Mouse (Mus musculus): ENCODE measurements around the gene Adam11. TPM values are rescaled to one million over a fixed set of nuclear protein-coding genes. Genes with fewer than 3 reads are reported as not detected.

The Adam11 gene
- total RNA-seq, 2 experiments from 2014 or later, result 192 to 212 TPM

- Histone ChIP-seq H3K4me3 (peak overlapping the region; percentile 22), H3K27ac (peak overlapping the region; percentile 83)
- no peak; the same call in 1 of the 2 replicates for TF ChIP-seq CTCF (conservative IDR thresholded peaks at IDR 0.05)
- DNase-seq (ENCODE audit: low spot score in 2 of 2), result no peak
Observed at GRCm38 (mm10) chr11:102741129-102741950, 19.9 kb upstream of the Adam11 start.

DNA sequence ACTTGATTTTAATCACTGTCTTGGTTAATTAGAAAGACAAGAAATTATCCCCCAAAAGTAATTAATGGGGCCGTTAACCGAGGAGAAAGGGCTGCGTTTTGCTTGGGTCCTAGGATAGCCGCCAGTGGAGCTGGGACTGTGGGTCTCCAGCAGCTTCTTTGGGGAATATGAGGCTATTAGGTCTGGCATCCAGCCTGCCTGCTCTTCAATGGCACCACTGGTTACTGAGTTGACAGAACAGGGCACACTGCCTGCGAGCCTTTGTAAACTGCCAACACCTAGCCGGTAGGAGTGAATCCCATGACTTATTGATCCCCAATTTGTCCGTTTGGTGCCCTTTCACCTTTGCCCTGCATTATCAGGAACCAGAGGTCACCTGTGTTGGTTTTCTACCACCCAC lies 19.2 kb upstream of the Adam11 start:
- Histone ChIP-seq H3K4me3 (no peak overlapping the region), H3K27ac (peak overlapping the region; percentile 83)
- DNase-seq (ENCODE audit: low spot score in 2 of 2), result no peak
- no peak for TF ChIP-seq CTCF (conservative IDR thresholded peaks at IDR 0.05)

- DNase-seq (ENCODE audit: low spot score in 2 of 2), result no peak
- H3K4me3 ChIP-seq, result no peak overlapping the region
- TF ChIP-seq CTCF (conservative IDR thresholded peaks at IDR 0.05), result no peak
- H3K27ac ChIP-seq, result no peak overlapping the region
Observed at GRCm38 (mm10) chr11:102742843-102743242, 18.4 kb upstream of the Adam11 start.

DNA sequence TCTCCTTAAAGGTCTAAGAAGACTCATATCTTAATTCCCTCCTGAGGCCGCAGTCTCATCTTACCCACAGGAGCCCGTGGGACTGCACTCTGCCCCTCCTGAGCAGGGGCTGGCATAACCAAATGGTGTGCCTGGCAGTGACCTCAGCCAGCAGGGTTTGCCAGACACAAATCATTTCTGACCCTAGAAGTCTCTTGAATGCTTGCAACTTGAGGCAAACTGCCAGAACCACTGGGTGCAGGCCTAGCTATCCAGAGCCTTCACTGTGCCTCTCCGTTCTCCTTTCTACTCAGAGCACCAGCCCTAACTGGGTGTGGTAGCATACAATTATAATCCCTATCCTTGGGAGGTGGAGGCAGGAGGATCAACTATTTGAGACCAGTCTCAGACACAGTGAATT lies 16.5 kb upstream of the Adam11 start:
- Histone ChIP-seq H3K27ac (no peak overlapping the region), H3K4me3 (no peak overlapping the region)
- no peak for TF ChIP-seq CTCF (conservative IDR thresholded peaks at IDR 0.05)
- DNase-seq (ENCODE audit: low spot score in 2 of 2), result no peak

GRCm38 (mm10) chr11:102747866-102748265 lies 13.4 kb upstream of the Adam11 start:
- no peak for DNase-seq (ENCODE audit: low spot score in 2 of 2)
- TF ChIP-seq CTCF (conservative IDR thresholded peaks at IDR 0.05), result no peak
- H3K27ac ChIP-seq, result no peak overlapping the region
- no peak overlapping the region for H3K4me3 ChIP-seq

DNA sequence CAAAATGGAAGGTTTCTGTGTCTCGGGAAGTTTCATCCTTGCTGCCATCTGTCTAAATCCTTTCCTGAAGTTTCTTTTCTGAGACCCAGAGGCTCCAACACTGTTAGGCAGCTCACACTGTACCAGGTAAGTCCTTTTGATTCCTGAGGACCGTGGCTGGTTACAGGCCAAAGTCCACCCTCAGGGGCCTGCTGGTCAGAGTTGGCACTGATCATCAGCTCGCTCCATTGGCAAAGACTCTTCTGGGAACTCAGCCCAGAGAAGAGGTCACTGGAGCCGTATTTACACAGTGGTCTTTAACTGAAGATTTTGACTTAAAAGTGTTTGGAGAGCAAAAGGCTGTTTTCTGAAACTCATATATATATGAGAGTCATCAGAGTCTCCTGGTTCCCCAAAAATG lies 12.9 kb upstream of the Adam11 start:
- H3K4me3 ChIP-seq, result no peak overlapping the region
- TF ChIP-seq CTCF (conservative IDR thresholded peaks at IDR 0.05), result 0 out of 2 replicates have a peak, but pooled peaks have one; percentile 14
- no peak for DNase-seq (ENCODE audit: low spot score in 2 of 2)

DNA sequence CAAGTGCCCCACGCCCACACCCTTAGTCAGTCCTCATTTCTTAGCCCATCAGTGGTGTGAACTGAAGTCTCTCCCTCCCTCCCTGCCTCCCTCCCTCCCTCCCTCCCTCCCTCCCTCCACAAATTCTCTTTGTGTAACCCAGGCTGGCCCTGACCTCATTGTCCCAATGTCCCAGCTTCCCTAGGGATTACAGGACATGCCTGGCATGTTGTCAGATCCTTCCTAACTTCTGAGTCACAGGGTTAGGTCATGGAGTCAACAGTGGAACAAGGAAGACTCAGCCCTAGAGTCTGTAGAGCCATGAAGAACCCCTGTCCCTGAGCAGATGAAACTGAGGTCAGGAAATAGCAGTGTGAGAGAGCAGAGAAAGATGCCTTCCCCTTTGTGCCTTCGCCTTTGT lies 11.5 kb upstream of the Adam11 start:
- Histone ChIP-seq H3K27ac (no peak overlapping the region), H3K4me3 (no peak overlapping the region)
- no peak for TF ChIP-seq CTCF (conservative IDR thresholded peaks at IDR 0.05)
- DNase-seq (ENCODE audit: low spot score in 2 of 2), result no peak

More for the DNA sequence above, 12.9 kb upstream of the Adam11 start:
- no peak overlapping the region for H3K27ac ChIP-seq

DNA sequence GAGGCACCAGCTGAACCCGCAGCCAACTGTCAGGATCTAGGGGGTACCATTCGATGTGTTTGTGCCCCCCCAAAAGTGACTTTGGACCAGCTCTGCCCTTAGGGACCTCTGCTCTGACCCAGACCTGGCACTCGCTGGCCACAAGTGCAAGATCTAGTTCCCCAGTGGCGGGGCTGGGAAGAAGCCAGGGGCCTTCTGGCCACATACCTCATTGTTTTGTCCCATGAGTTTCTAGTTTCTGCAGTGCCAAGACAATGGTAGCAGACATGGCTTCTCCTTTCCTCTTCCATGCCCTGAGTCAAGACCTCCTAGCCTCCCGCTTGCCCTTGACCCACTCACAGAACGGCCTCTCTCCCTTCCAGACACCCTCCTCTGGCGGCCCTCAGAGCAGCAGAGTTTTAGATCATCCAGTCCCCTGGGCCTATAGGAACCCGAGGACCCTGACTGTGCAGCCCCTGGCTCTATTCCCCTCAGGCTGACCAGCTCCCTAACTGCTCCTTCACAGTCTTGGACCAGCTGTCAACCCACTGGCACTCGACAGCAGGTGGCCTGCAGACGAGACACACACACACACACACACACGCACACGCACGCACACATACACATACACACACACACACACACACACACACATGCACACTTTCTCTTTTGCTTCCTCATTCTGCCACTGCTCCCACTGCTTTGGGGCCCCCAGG lies 8.2 kb upstream of the Adam11 start:
- no peak overlapping the region for H3K4me3 ChIP-seq
- H3K27ac ChIP-seq, result no peak overlapping the region
- no peak for DNase-seq (ENCODE audit: low spot score in 2 of 2)
- no peak for TF ChIP-seq CTCF (conservative IDR thresholded peaks at IDR 0.05)

- H3K27ac ChIP-seq, result peak overlapping the region; percentile 49; the same call in 1 of the 2 replicates
- no peak for DNase-seq (ENCODE audit: low spot score in 2 of 2)
- no peak for TF ChIP-seq CTCF (conservative IDR thresholded peaks at IDR 0.05)
- H3K4me3 ChIP-seq, result peak overlapping the region; percentile 18; the same call in 1 of the 2 replicates
Observed at GRCm38 (mm10) chr11:102753591-102754324, 7.5 kb upstream of the Adam11 start.

DNA sequence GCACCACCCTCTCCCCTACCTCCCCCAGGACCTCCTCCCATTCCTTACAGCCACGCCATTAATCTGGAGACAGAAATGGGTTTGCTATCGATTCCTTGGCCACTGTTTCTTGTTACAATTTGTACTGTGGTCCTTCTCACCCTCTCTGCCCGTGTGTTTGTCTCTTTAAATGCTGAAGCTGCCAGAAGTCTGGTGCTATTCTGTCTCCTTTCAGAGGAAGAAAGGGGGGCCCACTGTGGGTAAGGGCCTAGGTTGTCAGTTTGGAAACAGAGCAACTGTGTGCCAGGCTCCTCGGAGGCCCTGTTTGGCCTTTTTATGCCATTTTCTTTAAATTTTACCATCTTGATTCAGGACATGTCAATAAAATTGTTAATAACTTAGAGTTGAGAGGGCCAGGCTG lies 6.8 kb upstream of the Adam11 start:
- no peak for DNase-seq (ENCODE audit: low spot score in 2 of 2)
- peak overlapping the region; percentile 8; the same call in 1 of the 2 replicates for H3K4me3 ChIP-seq
- TF ChIP-seq CTCF (conservative IDR thresholded peaks at IDR 0.05), result no peak
- peak overlapping the region; percentile 49; the same call in 1 of the 2 replicates for H3K27ac ChIP-seq

DNA sequence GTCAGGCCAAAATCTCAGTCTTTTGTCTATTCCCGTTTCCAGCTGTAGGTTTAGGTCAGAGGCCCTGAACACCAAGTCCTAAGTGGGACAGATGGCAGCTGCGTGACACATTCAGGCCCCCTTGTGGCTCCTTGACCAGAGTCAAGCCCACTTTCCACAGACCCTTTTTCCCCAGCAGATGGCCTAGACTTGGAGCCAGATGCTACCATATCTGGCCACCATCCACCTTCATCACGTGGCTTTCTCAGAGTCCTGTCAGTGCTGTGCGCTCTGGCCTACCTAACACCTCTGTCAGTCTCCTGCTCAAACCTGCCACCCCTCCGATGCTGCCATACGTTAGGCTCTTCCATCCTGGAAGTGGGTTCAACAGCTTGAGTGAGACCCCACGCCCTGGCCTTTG lies 5.8 kb upstream of the Adam11 start:
- no peak for DNase-seq (ENCODE audit: low spot score in 2 of 2)
- no peak overlapping the region for H3K4me3 ChIP-seq
- no peak for TF ChIP-seq CTCF (conservative IDR thresholded peaks at IDR 0.05)
- H3K27ac ChIP-seq, result no peak overlapping the region

DNA sequence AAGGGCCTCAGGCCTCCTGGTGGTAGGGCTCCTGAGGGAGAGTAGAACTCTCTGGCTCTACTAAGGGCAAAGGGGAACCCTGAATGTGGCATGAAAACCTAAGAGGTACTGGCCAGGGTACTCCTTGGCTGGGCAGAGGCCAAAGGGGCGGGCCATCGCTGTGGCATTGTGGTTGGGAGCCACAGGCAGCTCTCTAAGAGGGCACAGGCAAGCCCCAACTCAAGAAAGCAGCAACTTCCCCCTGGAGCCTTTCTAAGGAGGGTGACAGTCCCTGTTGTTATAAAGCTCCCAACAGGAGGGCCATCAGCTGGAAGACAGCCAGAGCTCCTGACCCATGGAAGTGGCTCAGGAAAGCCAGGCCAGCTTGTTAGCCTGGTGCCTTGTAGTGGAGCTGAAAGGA lies 2.3 kb upstream of the Adam11 start:
- no peak for DNase-seq (ENCODE audit: low spot score in 2 of 2)
- H3K4me3 ChIP-seq, result no peak overlapping the region
- TF ChIP-seq CTCF (conservative IDR thresholded peaks at IDR 0.05), result no peak
- H3K27ac ChIP-seq, result no peak overlapping the region

DNA sequence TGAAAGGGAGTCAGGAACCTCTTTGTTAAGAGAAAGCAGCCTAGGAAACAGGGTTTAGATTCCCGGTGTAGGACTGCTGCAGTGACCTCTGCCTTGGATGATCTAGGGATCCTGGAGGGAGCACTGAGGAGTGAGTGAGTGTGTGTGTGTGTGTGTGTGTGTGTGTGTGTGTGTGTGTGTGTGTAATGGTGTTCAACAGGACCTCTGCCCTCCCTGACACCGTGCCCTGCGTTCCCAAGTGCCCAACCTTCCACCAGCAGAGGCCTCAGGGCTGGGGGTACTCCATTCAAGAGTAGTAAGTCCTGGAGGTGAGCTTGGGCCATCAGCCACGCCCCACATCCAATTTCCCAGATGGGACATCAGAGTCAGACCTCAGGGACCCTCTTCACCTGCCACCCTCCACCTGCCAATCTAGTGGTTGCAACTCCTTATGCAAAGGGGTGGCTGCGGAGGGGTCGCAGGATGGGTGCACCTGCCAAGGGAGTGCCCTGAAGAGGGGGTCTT lies 382 bp upstream of the Adam11 start:
- H3K4me3 ChIP-seq, result peak overlapping the region; percentile 95
- no peak for TF ChIP-seq CTCF (conservative IDR thresholded peaks at IDR 0.05)
- H3K27ac ChIP-seq, result peak overlapping the region; percentile 99; the same call in 1 of the 2 replicates
- no peak for DNase-seq (ENCODE audit: low spot score in 2 of 2)
